Mouse (Mus musculus): ENCODE measurements around the gene Cemip.

Cemip gene

DNA sequence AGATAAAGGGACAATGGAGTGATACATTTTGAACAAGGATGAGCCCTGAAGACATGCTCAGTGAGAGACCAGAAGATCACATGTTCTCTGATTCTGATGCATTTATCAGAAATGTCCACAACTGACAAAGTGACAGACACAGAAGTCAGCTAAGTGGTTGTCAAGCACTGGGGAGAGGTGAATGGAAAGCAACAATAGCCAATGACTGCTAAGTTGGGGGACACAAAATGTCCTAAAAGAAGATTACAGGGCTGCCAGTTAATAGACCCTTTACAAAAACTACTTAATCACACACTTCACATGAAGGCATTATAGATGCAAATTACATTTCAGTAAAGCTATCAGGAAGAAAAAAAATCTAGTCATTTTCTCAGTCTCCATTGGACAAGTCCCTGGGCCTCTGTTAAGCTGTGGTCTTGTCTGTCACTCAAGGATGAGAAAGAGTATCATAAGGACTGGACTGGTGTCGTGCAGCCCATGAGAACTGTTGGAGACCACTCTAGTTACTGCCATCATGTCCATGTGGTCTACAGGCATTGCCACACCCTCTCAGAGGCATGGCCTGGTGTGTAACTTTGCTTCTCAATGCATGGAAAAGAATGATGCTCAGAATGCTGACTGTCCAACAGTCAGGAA, 59.2 kb downstream of the Cemip start:
- DNase-seq, result no peak

DNA sequence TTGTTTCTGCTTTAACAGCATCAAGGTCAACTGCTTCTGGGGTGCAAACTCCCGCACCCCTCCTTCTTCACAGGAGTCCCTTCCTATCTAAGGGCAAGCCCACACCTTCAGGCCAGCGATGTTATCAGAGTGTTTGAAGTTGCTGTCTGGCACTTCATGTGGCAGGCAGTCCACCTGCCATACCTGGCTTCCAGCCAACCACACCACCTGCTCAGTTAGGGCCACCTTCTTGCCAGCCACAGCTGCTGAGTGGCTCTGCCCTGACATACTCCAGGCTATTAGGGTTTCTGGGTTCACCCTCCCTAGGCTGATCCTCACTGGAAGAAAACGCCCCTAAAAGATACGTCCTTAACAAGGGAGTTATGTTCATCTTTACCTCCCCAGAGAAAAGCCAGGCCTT, 60.2 kb downstream of the Cemip start:
- DNase-seq, result peak; percentile 91 to 93

DNA sequence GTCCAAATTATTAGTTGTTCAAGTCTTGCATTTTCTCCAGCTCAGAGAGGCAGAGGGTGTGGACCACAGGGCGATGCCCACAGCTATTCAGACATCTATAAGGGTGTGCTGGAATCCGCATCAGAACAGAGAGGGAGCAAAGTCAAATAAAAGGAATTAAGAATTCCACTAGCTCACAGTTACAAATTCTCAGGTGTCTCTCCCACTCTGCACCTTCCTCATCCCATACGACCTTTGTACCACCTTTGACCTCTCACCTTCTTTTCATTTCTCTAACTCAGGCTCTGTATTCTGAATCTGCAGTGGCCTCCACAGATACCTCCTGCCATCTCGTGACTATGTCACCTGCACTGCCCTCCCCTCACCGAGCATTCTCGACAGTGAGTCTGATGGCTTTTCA, 62.8 kb downstream of the Cemip start:
- no peak for DNase-seq

DNA sequence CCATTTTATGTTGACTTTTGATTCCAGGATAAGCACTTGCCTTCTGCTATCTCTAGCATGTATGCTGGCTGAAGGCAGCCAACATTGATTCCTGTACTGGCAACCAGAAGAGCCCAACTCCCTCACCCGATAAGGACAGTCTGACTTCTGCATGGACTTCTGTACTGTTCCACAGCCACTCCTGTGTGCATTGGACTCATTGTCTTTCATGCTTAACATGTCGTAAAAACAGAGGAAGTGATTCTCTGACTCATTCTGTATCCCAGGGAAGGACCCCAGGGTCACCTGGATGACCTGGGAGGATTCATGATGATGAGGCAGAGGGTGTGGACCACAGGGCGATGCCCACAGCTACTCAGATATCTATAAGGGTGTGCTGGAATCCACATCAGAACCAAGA, 63.8 kb downstream of the Cemip start:
- no peak for DNase-seq

DNA sequence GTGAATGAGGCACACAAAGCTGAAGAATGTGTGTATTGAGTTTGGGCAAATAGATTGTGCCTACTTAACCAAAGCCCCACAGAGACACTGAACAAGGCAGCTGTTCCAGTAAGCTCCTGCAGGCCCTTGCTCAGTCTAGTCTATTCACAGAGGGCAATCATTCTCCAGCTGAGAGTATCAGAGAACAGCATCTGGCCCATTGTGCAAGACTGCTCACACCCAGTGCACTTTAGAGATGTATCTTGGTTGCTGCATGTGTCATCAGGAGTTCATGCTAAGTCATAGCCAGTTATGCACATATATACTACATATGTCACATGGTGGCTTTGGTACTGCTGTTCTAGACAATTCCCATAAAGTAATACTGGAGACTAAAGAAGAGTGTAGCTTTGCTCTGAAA, 66.9 kb downstream of the Cemip start:
- DNase-seq, result no peak

DNA sequence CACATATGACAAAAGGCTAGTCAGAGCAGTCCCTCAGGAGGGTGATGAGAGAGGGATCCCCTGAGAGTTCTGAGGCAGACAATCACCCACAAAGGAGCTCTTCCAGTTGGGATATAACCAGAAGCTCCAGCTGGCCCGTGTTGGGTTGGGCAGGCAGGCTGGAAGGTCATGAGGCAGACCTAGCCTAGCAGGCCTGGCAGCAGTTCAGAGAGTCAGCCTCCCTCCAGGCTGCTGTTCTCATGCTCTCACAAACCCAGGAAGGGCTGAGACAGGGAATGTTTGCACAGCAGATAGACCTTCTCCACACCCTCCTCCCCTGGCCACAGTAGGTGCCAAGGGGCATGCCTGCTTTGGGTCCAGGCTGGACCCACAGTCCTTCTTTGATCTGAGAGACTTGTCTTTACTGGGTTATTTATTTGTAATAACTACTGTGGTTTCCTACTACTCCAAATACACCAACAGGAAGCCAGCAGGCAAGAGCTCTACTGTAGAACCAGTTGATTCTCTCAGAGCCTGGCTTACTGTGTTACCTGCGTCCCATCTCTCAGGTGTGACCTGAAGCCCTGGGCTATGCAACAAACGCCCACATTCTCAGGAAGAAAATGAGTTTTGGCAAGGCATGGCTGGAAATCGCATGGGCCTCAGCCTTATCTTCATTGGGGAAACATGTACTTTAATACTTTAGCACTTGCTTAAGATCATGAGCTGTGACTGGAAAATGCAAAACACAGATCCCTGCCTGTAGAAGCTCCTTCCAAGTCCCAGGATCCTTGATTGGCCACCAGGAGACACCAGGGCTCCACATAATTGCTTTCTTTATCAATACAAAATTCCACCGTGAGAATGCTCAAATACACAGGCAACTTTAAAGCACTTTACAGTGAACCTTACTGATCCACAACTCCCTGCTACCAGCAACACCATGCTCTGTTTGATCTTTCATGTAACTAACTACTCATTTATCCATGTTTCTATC, 67.7 kb downstream of the Cemip start:
- peak; percentile 74 to 76 for DNase-seq

DNA sequence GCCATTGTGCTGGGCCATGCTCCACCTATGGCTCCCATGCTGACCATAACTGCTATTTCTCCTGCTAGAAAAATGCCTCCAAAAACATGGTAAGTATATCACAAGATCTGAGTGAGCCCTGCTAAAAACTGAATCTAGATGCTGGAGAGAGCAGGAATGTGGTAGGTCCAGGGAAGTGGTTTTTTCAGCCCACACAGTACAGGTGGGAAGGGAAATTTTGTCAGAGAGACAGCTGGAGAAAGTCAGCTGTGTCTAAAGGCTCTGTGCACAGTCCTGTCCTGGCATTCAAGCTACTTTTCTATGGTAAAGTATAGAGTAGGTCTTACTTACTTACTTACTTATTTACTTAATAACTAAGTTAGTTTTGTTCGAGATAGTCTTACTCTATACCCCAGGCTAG, 71.3 kb downstream of the Cemip start:
- DNase-seq, result no peak

DNA sequence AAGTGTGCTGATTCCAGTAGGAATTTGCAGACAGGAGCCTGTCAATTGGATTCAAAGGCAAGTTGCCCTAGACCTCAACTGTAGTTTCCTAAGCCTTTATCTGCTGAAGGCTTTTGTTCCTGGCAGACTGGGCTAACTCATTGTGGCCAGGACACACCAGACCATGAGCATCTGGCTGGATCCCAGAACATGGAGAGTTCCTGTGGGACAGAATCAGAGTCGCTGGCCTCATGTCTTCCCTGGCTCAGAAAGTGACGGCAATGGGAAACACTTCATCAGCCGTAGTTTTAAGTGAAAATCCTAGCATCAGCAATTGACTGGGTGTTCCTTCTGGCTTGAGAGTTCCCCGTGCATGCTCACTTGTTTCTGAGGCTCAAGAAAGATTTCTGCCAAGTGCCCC, 72.6 kb downstream of the Cemip start:
- DNase-seq, result peak; percentile 60 to 61

DNA sequence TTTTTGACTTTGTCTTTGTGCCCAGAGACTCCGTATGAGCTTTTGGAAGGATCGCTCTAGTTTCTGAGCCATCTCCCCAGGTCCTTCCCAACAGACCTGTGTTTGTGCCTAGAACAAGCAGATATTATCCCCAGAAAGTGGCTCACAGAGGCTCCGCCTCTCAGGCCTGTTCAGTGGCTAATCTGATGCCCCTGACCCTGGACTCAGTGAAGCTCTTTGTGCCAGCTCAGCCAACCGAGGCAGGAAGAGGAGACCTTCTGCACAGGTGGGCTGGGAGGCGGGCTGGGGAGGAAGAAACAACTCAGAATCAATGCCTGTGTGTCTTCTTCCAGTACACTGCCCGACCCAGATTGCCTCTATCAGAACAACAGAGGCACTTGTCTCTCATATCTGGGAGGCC, 81.9 kb downstream of the Cemip start:
- DNase-seq, result peak in 1 of 2 experiments; percentile 38

DNA sequence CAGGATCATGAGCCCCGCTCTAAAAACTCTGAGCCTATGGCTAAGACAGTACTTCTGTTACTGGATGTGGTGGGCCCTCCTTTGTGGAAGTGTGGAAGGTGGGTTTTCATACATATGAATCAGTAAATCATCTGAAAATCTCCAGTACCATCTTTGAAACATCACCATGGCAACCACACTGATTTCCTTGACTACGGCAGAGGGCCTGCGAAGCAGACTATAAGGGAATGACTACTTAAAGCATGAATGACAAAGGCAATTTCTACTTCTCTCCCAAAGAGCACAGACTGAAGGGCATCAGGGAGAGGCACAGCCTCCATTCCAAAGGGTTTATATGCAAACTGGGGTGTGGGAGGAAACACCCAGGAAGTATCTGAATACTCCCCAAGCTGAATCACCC, 84.8 kb downstream of the Cemip start:
- DNase-seq, result no peak

DNA sequence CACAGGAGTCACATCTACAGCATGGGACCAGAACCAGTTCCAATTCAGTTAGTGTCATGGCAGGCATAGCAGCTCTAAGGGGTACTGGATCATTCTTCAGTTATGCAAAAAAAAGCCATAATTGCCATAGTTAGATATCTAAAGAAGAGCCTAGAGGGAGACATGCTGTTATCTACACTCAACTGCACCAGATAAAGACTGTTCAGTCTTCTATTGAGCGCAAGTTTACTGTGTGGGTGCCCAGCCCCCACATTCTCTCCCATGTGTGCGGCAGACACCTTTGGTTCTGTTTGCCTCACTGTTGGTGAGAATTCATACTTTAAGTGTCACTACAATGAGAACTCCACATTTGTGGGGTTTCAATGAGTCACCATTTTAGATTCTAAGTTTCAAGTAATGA, 85.6 kb downstream of the Cemip start:
- no peak for DNase-seq

DNA sequence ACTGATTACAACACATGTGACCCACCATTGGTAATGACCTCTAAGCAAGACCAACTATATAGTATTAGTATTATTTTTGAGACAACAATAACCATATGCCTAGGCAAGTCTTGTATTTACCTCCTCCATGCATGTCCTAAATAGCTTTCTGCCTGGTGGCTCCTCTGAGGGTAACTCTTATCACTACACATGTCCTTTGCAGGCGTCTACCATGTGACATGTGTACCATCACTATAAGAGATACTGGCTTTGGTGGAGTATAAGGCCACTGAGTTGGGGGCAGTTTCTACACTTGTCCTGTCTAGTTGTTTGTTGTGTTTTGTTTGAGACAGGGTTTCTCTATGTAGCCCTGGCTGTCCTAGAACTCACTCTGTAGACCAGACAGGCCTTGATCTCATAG, 86.7 kb downstream of the Cemip start:
- DNase-seq, result no peak

DNA sequence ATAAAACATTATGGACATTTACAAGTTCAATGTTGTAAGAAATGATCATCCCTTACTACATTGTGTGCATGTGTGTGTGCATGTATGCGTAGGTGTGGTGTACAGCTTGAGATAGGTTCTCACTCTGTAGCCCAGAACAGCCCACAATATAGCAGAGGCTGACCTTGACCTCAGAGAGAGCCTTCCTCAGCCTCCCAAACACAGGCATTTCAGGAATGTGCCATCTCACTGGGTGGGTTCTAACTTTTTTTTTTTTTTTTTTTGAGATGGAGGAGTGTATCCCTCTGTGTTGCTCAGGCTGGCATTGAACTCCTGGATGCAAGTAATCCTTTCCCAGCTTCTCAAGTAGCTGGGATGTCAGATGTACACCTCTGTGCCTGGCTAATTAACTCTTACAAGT, 92.0 kb downstream of the Cemip start:
- DNase-seq, result no peak

DNA sequence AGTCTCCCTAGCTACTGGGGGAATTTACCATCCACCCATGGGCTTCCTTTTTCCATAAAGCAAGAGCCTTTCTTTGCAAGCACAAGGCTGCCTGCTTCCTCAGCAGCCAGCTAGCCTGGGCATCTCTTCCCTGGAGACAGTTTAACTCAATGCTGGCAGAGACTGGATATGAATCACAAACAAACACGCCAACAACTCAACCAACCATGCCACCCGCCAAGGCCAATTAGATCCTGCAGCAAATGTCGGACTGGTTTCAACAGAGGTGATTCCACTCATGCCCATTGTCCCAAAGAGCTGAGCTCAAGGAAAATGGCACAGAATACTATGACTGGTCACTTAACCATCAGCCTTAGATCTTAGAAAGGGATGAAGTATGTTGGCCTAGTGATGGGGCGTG, 97.0 kb downstream of the Cemip start:
- no peak for DNase-seq

DNA sequence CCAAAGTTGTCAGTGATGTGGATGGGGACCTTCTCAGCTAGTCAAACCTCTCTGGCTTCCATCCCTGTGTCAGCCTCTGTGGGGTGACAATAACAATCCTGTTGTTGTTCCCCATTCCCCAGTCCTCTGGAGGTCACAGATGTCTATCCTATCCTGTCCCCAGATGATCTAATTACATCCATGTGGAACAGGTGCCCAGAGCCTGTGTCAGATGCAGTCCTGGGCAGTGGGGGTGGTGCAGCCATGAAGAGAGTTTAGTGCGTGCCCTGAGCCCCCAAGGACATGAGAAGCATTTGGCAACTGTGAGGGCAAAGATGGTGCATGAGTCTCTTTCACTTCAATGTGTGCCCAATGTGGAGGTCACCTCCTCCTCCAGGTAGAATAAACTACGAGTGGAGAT, 100.6 kb downstream of the Cemip start:
- no peak for DNase-seq

DNA sequence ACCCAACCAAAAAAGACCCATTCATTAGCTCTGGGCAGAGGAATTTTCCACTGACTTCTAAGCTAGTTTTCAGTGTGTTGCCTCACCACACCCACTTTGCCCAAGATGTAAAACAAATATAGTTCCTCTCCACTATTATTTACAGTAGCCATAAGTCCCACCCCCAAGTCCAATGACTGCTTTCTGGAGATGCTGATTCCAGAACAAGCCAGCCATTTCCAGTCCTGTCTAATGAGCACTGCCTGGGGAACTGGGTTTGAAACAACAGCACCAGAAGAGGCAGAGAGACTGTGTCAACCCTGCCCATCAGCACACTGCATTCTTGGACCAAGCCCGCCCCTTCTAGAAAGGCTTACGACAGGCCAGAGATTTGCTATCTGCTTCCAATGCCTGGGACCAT, 103.7 kb downstream of the Cemip start:
- DNase-seq, result no peak

DNA sequence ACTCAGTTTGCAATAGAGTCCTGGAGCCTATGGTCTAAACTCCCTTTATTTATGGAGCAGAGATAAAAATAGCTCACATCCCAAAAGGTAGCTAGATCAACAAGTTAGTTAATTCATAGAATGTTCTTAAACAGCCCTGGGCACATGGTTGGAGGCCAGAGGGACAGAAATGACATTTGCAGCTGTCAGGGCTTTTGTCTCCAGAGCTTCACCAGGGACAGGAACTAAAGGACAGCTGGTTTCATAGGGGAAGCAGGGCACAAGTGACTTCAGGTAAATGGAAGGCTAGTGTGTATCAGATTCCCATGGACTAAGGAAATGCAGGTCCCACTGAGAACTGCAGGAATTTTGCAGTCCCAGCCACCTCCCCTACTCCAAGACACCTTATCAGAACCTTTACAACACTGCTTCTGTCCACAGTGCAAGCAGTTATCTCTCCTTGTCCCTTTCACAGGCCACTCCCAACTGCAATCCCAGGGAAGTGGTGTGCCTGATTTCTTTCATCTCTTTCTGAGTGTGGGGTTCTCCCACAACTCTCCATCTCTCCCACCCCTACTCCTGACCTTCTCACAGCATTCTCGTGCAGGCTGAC, 107.3 kb downstream of the Cemip start:
- no peak for DNase-seq

DNA sequence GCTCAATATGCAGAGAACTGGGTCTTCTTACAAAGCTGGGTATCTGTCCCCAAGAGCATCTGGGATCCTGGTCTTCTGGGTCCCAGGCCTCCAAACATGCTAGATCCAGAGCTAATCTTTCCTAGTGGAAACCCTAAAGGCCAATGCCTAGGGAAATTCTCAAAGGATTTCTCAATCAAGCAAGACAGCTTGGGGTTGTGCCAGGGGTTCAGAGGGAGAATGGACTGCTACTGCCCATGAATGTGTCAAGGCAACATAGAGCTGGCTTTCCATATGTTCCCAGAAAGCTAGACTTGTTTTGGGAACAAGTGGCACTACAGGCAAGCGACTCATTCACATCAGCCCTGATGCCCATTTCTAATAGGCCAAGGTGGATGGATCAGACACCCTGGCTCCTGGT, 107.9 kb downstream of the Cemip start:
- DNase-seq, result no peak

DNA sequence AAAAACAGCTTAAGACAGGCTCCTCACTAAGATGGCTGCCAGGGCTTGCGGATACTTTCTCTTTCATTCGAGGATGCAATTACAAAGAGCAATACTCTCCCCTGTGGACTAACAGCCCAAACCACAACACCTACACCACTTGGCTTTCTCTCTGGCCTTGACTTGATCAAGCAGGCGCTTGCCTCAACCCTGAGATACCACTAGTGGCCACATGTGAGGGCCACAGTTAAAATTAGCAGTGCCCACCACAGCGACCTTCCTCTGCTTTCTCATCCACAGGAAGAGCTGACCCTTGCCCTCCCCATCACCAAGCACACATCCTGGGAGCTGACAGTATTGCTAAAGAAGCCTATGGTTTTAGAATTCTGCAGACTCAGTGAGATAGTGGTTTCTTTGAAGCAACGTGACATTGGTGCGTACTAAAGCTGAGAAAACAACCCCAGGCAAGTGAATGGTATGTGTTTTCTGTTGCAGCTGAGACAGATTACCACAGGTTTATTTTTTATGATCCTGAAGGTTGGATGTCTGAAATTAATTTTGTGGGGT, 109.8 kb downstream of the Cemip start:
- DNase-seq, result no peak

DNA sequence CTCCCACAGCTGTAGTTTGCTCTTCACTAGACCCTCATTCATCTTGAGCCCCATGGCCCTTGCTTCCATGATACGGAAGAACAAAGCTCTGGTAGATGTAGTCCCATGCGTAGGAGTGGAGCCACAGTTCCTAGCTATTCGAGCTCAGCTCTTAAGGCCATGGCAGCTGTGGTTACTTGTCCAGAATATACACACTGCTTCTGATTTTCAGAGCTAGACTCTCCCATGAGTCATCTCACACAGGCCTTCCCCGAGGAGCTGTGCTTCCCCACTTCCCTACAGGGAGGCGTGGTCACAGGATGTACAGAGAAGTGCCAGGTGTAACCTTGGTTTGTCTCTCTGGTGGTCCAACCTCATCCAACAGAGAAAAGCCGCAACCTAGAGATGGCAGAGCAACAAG, 111.0 kb downstream of the Cemip start:
- DNase-seq, result no peak

DNA sequence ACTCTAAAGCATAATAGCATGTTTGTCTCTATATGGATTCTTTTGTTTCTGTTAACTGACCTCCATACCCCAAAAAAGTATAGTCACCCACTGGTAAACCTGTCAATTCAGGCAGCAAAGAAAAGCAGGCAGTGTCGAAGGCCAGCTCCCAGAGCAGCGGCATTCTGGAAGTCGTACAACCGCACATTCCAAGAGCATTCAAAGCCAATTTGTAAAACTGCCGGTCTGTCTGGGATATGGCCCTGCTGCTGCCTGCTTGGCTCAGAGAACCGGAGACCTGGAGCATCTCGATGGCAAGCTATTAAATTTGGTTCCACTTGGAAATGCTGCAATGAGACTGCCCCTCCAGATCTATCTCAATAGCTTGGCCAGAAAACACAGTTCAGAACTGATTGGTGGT, 113.8 kb downstream of the Cemip start:
- DNase-seq, result peak; percentile 68 to 72

DNA sequence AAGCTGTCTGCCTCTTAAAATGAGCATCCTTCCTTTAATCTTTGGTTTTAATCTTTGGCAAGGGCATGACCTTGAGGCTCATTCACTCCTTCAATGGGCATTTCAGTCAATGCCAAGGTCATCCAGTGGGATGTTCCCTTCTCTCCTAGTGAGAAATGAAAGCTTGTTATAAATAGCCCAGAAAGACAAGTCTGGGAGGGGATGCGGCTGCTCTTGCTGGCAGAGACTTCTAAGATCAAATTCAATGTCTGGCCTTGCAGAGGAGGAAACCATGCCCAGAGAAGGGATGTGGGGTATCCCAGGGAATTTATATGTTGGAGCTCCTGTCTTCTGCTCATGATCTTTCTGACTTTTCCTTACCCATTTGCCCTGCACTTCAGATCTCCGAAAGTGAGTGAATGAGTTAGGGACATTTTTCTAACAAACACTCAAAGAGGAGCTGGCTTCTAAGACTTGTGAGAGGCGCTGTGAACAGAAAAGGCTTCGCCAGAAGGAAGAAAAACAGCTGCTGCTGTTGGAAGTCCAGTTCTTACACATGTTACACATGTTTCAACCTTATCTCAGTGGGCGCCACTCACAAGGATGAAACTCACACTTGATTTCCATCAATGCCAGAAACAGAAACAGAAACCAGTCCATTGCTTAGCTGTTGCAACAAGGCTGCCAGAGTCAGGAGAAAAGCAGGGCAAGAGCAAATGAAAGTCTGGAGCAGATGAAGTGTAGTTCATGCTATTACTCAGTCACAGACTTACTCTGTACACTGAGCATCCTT, 120.1 kb downstream of the Cemip start:
- DNase-seq, result no peak

DNA sequence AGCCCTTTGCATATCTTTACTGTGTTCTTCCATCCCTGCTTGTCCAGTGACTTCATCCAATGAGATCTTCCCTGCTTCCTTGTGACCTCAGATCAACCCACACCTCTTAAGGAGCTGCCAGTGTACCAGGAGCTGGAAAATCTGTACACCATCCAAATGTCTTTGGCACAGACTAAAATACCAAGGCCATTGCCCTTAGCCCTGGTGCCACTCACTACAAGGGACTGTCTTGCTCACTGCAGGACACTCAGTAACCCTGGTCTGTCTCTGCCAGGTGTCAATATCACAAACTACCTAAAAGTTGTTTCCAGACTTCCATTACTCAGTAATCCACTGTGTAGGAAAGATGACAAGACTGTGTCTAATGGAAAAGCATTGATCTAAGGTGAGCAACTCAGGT, 121.1 kb downstream of the Cemip start:
- DNase-seq, result peak in 1 of 2 experiments; percentile 38

All from cerebellum, postnatal 14 days (tissue).